In genomic region chr8:126622111-126622795, GRCm38 (mm10) we compare ENCODE assay signal across 23 mouse cellular contexts. TPM values are rescaled to one million over a fixed set of nuclear protein-coding genes. Genes with fewer than 3 reads are reported as not detected.
A peak's percentile ranks its signal among the peaks of the same experiment; 100 is the strongest.
DNase-seq lines count a peak whose midpoint lies in the region; TF ChIP-seq lines count a peak whose summit lies in the region.
"Had no signal": no experiment of that assay in that cellular context is flagged by ENCODE, and none has a peak within 500 bp of the region (broad histone marks: within the 10 kb centered on the region; RNA-seq: fewer than 3 reads in every experiment).

No protein-coding gene starts in this region.

- peaks cover 54% of the 10 kb centered on the region for H3K4me1 ChIP-seq in thymus, adult 2 months (replicated peaks; ENCODE audit: control insufficient read depth, insufficient read depth, low read length)
- H3K4me1 ChIP-seq: embryonic facial prominence, embryonic 10.5 days; embryonic facial prominence, embryonic 12.5 days; forebrain, embryonic 13.5 days; forebrain, embryonic 15.5 days had no signal

- 49% methylated on average over 9 of the region's 9 CpGs for WGBS in thymus, adult 2 months

- 0 out of 2 replicates have a peak overlapping the region, but pooled peaks have one; percentile 17 for H3K27ac ChIP-seq in gastrocnemius, adult 2 months
- H3K27ac ChIP-seq in thymus, adult 2 months (ENCODE audit: control insufficient read depth, insufficient read depth, low read length) = peak overlapping the region; percentile 81
- H3K27ac ChIP-seq: embryonic facial prominence, embryonic 10.5 days; embryonic facial prominence, embryonic 12.5 days; forebrain, embryonic 13.5 days; forebrain, embryonic 15.5 days had no signal

- no peaks in the 10 kb centered on the region for H3K27me3 ChIP-seq in thymus, adult 2 months (ENCODE audit: control insufficient read depth, insufficient read depth, low read length)
- H3K27me3 ChIP-seq: CH12.LX; embryonic facial prominence, embryonic 12.5 days; forebrain, embryonic 13.5 days; forebrain, embryonic 15.5 days; Patski had no signal

- no peaks in the 10 kb centered on the region for H3K36me3 ChIP-seq in thymus, adult 2 months (ENCODE audit: control insufficient read depth, insufficient read depth, low read length)
- H3K36me3 ChIP-seq: embryonic facial prominence, embryonic 10.5 days; embryonic facial prominence, embryonic 12.5 days; forebrain, embryonic 15.5 days; G1E had no signal

- TF ChIP-seq POLR2A in thymus, adult 2 months (IDR thresholded peaks at IDR 0.05; ENCODE audit: control insufficient read depth, extremely low read depth, insufficient read depth, low read length, poor library complexity) = no peak

- no peak for DNase-seq in gastrocnemius, adult 2 months
- DNase-seq in gastrocnemius, adult 8-10 months (ENCODE audit: low spot score in 2 of 2) = no peak
- no peak for DNase-seq in thymus, adult 2 months
- no peak for DNase-seq in thymus, adult 18-20 months
- DNase-seq in thymus, postnatal 25 days = peak; percentile 54
- DNase-seq in adrenal gland, adult (ENCODE audit: inconsistent age in 2 of 2, low spot score in 1 of 2) = no peak
- no peak for DNase-seq in cerebellum, adult 18-20 months
- DNase-seq: adrenal gland, adult 2 months; adrenal gland, postnatal 10 days; adrenal gland, postnatal 25 days; B cell, adult 2 months; cerebellum, adult 11 months; cerebellum, adult 2 months; cerebellum, adult 9-10 months; cerebellum, postnatal 10 days; cerebellum, postnatal 25 days had no signal

- no peak overlapping the region for H3K4me3 ChIP-seq in gastrocnemius, adult 2 months
- H3K4me3 ChIP-seq in thymus, adult 2 months (ENCODE audit: control insufficient read depth, insufficient read depth, low read length) = no peak overlapping the region
- H3K4me3 ChIP-seq: embryonic facial prominence, embryonic 10.5 days; embryonic facial prominence, embryonic 12.5 days; forebrain, embryonic 13.5 days; forebrain, embryonic 15.5 days had no signal

- TF ChIP-seq CTCF in gastrocnemius, adult 2 months (IDR thresholded peaks at IDR 0.05) = no peak
- TF ChIP-seq CTCF in thymus, adult 2 months (IDR thresholded peaks at IDR 0.05; ENCODE audit: borderline replicate concordance, control insufficient read depth, extremely low read depth, insufficient read depth, low read length, poor library complexity) = no peak

- intact Hi-C loops in gastrocnemius, adult 2 months (cut with DNase I) = no loop called here

RNA-seq across cellular contexts. Expression of gene Irf2bp2, which starts 28.5 kb away (rescaled TPM):
- 10 to 100 TPM; 28.6 to 81.6 TPM for total RNA-seq in gastrocnemius, adult 2 months (2021)
- 10 to 100 TPM; 22.2 to 31.2 (median 23.5) TPM for total RNA-seq in gastrocnemius, adult 8-10 months (2022)
- 71.7 and 113 TPM in 2 replicates for polyA plus RNA-seq in thymus, adult 2 months (2012; rRNA removed)
